Mouse (Mus musculus): ENCODE results near the gene Sgms1. TPM values are rescaled to one million over a fixed set of nuclear protein-coding genes. Genes with fewer than 3 reads are reported as not detected.

The Sgms1 gene
- polyA plus RNA-seq, 1 experiment from 2014 or later: 15.7 TPM

- peaks cover 6% of the 10 kb centered on the region for H3K4me1 ChIP-seq
- H3K27ac ChIP-seq (replicated peaks): no peak overlapping the region
- H3K9ac ChIP-seq (replicated peaks): no peak overlapping the region
- H3K9me3 ChIP-seq: no peaks in the 10 kb centered on the region
- H3K4me3 ChIP-seq: no peak overlapping the region
- ATAC-seq (replicated peaks): no peak
- H3K27me3 ChIP-seq: no peaks in the 10 kb centered on the region
- WGBS: 95% methylated on average over 8 of the region's 8 CpGs
- H3K36me3 ChIP-seq: no peaks in the 10 kb centered on the region
- no peak overlapping the region for H3K4me2 ChIP-seq (replicated peaks)
Measured at GRCm38 (mm10) chr19:32393758-32394450, 4.4 kb upstream of the Sgms1 start.

- Histone ChIP-seq H3K36me3 (no peaks in the 10 kb centered on the region), H3K4me3 (no peak overlapping the region), H3K27ac (replicated peaks) (no peak overlapping the region), H3K27me3 (no peaks in the 10 kb centered on the region), H3K9ac (replicated peaks) (no peak overlapping the region), H3K9me3 (no peaks in the 10 kb centered on the region), H3K4me2 (replicated peaks) (no peak overlapping the region), H3K4me1 (peaks cover 6% of the 10 kb centered on the region)
- ATAC-seq (replicated peaks): no peak
- 84% methylated on average over 4 of the region's 4 CpGs for WGBS
Measured at GRCm38 (mm10) chr19:32393092-32393745, 3.7 kb upstream of the Sgms1 start.

DNA sequence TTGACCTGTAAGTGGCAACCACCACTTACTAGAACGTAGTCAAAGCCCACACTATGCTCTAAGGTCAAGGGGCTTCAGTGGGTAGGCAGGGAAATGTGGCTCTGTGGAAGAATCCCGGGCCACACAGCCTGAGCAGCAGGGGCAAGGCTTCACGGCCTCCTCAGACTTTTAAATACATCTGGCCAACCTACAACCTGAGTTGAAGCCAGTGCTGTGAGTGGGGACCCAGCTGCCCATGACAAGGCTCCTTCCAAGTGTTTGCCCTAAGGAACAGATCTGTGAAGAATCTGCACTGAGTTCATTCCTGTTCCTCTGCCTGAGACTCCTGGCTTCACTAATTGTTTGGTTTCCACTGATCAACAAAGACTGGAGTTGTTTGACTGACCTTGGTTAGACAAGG, 1.9 kb upstream of the Sgms1 start:
- H3K9me3 ChIP-seq: no peaks in the 10 kb centered on the region
- no peaks in the 10 kb centered on the region for H3K27me3 ChIP-seq
- ATAC-seq (replicated peaks): no peak
- H3K4me3 ChIP-seq: no peak overlapping the region
- H3K27ac ChIP-seq (replicated peaks): no peak overlapping the region
- 90% methylated on average over 3 of the region's 3 CpGs for WGBS
- no peaks in the 10 kb centered on the region for H3K36me3 ChIP-seq
- no peak overlapping the region for H3K9ac ChIP-seq (replicated peaks)
- H3K4me2 ChIP-seq (replicated peaks): no peak overlapping the region
- peaks cover 21% of the 10 kb centered on the region for H3K4me1 ChIP-seq

- Histone ChIP-seq H3K36me3 (no peaks in the 10 kb centered on the region), H3K9ac (replicated peaks) (peak overlapping the region; percentile 75), H3K27ac (replicated peaks) (no peak overlapping the region), H3K4me3 (peak overlapping the region; percentile 96), H3K9me3 (no peaks in the 10 kb centered on the region), H3K27me3 (no peaks in the 10 kb centered on the region), H3K4me2 (replicated peaks) (peak overlapping the region; percentile 89), H3K4me1 (peaks cover 23% of the 10 kb centered on the region)
- ATAC-seq (replicated peaks): no peak
- WGBS: 84% methylated on average over 7 of the region's 7 CpGs
Measured at GRCm38 (mm10) chr19:32390116-32390515, 602 bp upstream of the Sgms1 start.

DNA sequence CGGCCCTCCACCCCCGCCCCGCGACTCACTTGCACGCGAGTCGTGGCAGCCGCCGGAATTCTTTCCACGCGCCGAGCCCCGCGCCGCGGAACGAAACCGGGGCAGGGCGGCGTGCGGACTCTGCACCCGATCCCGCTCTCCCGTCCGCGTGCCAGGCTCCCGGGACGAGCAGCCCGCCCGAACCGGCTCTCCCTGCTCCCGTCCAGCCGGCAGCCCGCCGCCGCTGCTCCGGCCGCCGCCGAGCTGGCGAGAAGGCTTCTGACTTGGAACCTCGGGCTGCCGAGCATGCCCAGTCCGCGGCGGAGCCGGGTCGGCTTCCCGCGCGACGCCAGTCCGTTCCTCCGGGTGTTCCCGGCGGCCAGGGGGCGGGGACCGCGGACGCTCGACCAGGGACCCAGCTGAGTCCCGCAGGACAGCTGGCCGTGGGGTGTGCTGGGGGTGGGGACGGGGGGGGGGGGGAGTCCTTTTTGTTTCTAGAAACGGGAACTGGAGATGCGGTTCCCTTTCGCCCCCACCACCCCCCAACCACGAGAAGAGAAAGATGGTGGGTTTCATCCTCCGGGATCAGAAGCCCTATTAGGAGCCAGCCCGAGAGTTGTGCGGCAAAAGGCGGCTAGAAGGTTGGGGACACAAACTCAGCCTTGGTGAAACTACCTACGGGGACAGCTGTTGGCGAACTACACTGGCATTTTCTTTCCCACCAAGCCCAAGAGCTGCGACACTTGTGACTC, 1.2 kb downstream of the Sgms1 start:
- Histone ChIP-seq H3K4me1 (peaks cover 23% of the 10 kb centered on the region), H3K4me3 (peak overlapping the region; percentile 96), H3K27me3 (no peaks in the 10 kb centered on the region), H3K9me3 (no peaks in the 10 kb centered on the region), H3K27ac (replicated peaks) (peak overlapping the region; percentile 93), H3K4me2 (replicated peaks) (peak overlapping the region; percentile 89), H3K9ac (replicated peaks) (peak overlapping the region; percentile 75), H3K36me3 (no peaks in the 10 kb centered on the region)
- ATAC-seq (replicated peaks): peak; percentile 90
- WGBS: under 1% methylated on average over 75 of the region's 75 CpGs

DNA sequence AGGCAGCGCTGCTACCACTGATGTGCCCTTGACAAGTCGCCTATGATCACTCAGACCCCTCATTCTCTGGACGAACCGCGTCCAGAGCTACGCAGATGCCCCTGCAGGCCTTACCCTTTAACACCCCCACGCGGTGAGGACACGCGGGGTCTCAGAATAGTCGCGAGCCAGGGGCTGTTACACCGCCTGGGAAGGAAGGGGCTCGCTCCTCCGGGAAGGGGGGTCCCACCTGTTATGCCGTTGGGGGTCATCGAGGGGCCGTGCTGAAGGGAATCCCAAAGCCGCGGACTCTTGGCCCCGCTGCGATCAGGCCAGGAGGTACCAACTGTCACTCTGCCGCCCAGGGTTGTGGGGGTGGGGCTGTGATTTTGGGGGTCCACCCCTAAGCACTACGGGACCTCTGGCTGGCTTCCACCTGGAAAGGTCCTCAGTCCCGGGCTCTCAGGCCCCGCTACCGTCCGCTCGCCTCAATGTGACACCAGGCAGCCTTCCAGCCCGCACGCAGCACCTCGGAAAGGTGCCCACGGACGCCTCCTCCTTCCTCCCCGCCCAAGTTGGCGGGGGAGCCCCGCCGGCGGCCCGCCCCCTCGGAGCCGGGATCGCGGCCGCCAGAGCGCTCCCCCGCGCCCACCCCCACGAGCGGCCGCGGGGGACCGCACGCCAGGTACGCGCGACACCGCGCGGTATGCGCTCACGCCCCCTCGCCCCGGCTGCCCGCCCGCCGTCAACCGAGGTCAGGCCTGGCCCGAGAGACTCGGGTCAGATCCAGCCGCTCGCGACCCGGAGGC, 1.9 kb downstream of the Sgms1 start:
- WGBS: under 1% methylated on average over 63 of the region's 74 CpGs
- peak; percentile 23 for ATAC-seq (replicated peaks)
- Histone ChIP-seq H3K4me3 (peak overlapping the region; percentile 96), H3K27ac (replicated peaks) (peak overlapping the region; percentile 93), H3K4me1 (peaks cover 23% of the 10 kb centered on the region), H3K4me2 (replicated peaks) (peak overlapping the region; percentile 89), H3K36me3 (no peaks in the 10 kb centered on the region), H3K9me3 (no peaks in the 10 kb centered on the region), H3K9ac (replicated peaks) (peak overlapping the region; percentile 75), H3K27me3 (no peaks in the 10 kb centered on the region)

DNA sequence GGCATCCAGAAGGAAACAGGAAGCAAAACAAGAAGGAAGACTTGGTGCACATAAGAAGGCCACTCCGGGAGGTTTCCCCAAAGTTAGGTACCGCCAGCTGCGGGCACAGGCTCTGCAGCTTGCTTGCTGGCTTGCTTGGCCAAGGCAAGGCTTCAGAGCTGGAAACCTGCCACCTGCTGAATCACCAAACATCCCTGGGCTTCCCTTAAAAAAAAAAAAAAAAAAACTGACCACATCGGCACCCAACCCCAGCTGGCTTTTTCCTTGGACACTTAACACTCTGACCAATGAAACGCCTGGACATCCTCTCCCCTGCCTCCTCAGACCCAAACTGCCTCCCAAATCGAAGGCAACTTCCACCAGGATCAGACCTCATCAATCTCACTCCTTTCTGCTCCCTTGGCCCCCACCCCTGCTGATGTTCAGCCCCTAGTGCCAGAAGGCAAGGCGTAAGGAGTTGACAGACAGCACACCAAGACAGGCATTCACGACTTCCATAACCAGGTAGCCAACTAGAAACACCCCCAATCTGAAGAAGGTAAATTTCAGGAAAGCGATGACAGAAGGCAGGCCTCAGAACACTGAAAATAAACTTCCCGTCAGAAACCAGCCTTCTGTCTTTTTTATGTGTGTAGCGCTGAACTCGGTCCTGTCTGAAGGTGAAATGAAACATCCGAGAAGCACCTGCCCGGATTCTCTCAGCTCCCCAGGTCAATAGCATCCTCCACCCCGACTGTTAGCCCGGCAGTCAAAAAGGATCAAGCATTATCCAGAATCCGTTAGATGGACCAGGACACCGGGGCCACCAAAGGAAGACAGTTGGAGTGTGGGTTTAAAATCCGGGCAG, 2.7 kb downstream of the Sgms1 start:
- H3K27ac ChIP-seq (replicated peaks): no peak overlapping the region
- no peaks in the 10 kb centered on the region for H3K36me3 ChIP-seq
- H3K4me1 ChIP-seq: peaks cover 23% of the 10 kb centered on the region
- H3K27me3 ChIP-seq: no peaks in the 10 kb centered on the region
- peak overlapping the region; percentile 89 for H3K4me2 ChIP-seq (replicated peaks)
- 26% methylated on average over 19 of the region's 19 CpGs for whole genome bisulfite sequencing
- peak overlapping the region; percentile 75 for H3K9ac ChIP-seq (replicated peaks)
- no peaks in the 10 kb centered on the region for H3K9me3 ChIP-seq
- ATAC-seq (replicated peaks): no peak
- H3K4me3 ChIP-seq: peak overlapping the region; percentile 96

GRCm38 (mm10) chr19:32383738-32384137, 5.8 kb downstream of the Sgms1 start:
- no peak for ATAC-seq (replicated peaks)
- WGBS: 93% methylated on average over 8 of the region's 8 CpGs
- peaks cover 17% of the 10 kb centered on the region for H3K4me1 ChIP-seq
- H3K9ac ChIP-seq (replicated peaks): no peak overlapping the region
- no peaks in the 10 kb centered on the region for H3K27me3 ChIP-seq
- no peaks in the 10 kb centered on the region for H3K36me3 ChIP-seq
- H3K9me3 ChIP-seq: no peaks in the 10 kb centered on the region
- H3K4me3 ChIP-seq: no peak overlapping the region
- no peak overlapping the region for H3K4me2 ChIP-seq (replicated peaks)
- H3K27ac ChIP-seq (replicated peaks): no peak overlapping the region

GRCm38 (mm10) chr19:32381511-32381961, 8.0 kb downstream of the Sgms1 start:
- Histone ChIP-seq H3K4me3 (no peak overlapping the region), H3K36me3 (no peaks in the 10 kb centered on the region), H3K4me2 (replicated peaks) (no peak overlapping the region), H3K4me1 (peaks cover 6% of the 10 kb centered on the region), H3K9me3 (no peaks in the 10 kb centered on the region), H3K27ac (replicated peaks) (no peak overlapping the region), H3K9ac (replicated peaks) (no peak overlapping the region), H3K27me3 (no peaks in the 10 kb centered on the region)
- ATAC-seq (replicated peaks): peak; percentile 25; the same call in 1 of the 2 replicates
- WGBS: 31% methylated on average over 3 of the region's 3 CpGs

DNA sequence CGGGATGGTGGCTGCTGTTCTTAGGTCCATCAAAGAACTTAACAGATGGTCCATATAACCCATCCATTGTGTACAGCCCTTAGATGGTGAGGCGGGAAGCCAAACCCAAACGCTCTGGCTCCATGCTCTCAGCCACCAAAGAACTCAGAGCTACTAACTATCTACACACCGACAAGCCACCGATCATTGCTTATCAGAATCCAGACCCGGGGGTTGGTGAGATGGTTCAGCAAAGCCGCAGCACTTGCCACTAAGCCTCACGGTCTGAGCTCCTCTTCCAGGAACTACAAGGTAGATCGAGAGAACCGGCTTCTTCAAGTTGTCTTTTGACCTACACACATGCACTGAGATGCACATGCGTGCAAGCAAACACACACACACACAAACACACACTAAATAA, 8.8 kb downstream of the Sgms1 start:
- no peak overlapping the region for H3K4me3 ChIP-seq
- no peak for ATAC-seq (replicated peaks)
- no peaks in the 10 kb centered on the region for H3K27me3 ChIP-seq
- no peak overlapping the region for H3K4me2 ChIP-seq (replicated peaks)
- H3K9me3 ChIP-seq: no peaks in the 10 kb centered on the region
- WGBS: 97% methylated on average over 11 of the region's 11 CpGs
- no peak overlapping the region for H3K27ac ChIP-seq (replicated peaks)
- no peak overlapping the region for H3K9ac ChIP-seq (replicated peaks)
- H3K4me1 ChIP-seq: peaks cover 3% of the 10 kb centered on the region; the same call in 1 of the 2 replicates
- H3K36me3 ChIP-seq: no peaks in the 10 kb centered on the region

Data from forebrain, embryonic 15.5 days (tissue).